Mouse (Mus musculus) embryonic facial prominence, embryonic 10.5 days (tissue): ENCODE measurements at regions not wholly inside any gene's neighbourhood (a gene's known extent, or its start where the extent isn't known, plus 50 kb on each side); places are given as distances from the start of the nearest gene placed in this dataset.

Source experiments
- DNase-seq: peaks from one replicate; pipeline ENCODE4 v3.0.0-alpha.2; 2017; ENCODE audit warnings: low spot score
- H3K27ac ChIP-seq: fragments of 300-500 bp; sonication (generic); replicated peaks from 2 replicates; pipeline ENCODE4 v1.5.1; 2016; ENCODE audit warnings: mild to moderate bottlenecking
- H3K27me3 ChIP-seq: fragments of 300-500 bp; sonication (generic); replicated peaks from 2 replicates; pipeline ENCODE4 v1.6.1; 2016; ENCODE audit warnings: low read depth, mild to moderate bottlenecking; ENCODE audit not compliant: poor library complexity, severe bottlenecking
- H3K36me3 ChIP-seq: fragments of 300-500 bp; sonication (generic); replicated peaks from 2 replicates; pipeline ENCODE4 v1.6.1; 2016; ENCODE audit warnings: mild to moderate bottlenecking, moderate library complexity
- H3K4me1 ChIP-seq: fragments of 300-500 bp; sonication (generic); 2 replicates; pipeline ENCODE4 v1.6.1; 2016
- H3K4me3 ChIP-seq: fragments of 300-500 bp; sonication (generic); 2 replicates; pipeline ENCODE4 v1.5.1; 2016; ENCODE audit warnings: mild to moderate bottlenecking, moderate library complexity
- H3K9me3 ChIP-seq: fragments of 300-500 bp; sonication (generic); 2 replicates; pipeline ENCODE4 v1.6.1; 2016; ENCODE audit warnings: mild to moderate bottlenecking
- WGBS: fragments of 180-500 bp; shearing (Covaris S2); methylation state at CpG from one replicate; pipeline ENCODE4 v1.1.7; 2016; 5-methylcytosine and 5-hydroxymethylcytosine counted together

GRCm38 (mm10) chr1:151293311-151294050 lies 50.8 kb upstream of the Ivns1abp start:
- no peak overlapping the region for H3K27ac ChIP-seq
- DNase-seq = no peak
- H3K36me3 ChIP-seq = no peaks in the 10 kb centered on the region
- H3K9me3 ChIP-seq = no peaks in the 10 kb centered on the region
- no peaks in the 10 kb centered on the region for H3K4me1 ChIP-seq
- H3K4me3 ChIP-seq = no peak overlapping the region
- H3K27me3 ChIP-seq = no peaks in the 10 kb centered on the region
- WGBS = 77% methylated on average over 9 of the region's 9 CpGs
